Mouse (Mus musculus) thymus, postnatal 25 days (tissue): ENCODE measurements around the gene Ncor2.

Source experiments
- DNase-seq: peaks from one replicate; pipeline ENCODE4 v3.0.0; 2022

The Ncor2 gene

GRCm38 (mm10) chr5:125167524-125167923, 11.5 kb downstream of the Ncor2 start:
- no peak for DNase-seq

GRCm38 (mm10) chr5:125165993-125166392, 13.0 kb downstream of the Ncor2 start:
- no peak for DNase-seq

- no peak for DNase-seq
These were observed 14.4 kb downstream of the Ncor2 start for GRCm38 (mm10) chr5:125164465-125165167.

DNA sequence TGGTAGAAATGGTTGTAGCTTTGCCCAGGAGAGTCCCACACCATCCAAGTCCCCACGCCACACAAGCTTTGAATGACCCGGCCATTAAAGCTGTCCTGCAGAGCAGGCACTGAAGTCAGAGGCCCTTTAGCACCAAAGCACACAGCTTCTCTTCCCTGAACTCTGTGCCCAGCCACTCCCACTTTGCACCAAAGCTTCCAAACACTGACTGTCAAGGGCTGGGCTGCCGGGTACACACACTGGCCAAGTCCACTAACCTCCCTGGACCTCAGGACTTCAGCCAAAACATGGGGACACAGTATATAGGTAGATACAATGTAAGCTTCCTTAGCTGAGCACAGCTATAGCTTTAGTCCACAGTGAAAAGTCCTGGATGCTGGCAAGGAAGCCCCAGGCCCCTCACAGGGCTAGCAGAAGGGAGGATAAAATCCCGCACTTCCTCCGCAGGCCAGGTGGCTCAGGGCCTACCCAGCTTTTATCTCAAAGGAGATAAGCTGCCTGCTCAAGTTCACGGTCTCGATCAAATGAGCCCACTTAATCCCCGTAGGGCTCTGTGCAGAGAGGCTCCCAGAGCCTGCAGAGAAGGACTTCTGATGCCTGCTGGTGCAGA, 15.5 kb downstream of the Ncor2 start:
- DNase-seq: no peak

GRCm38 (mm10) chr5:125162461-125162860, 16.6 kb downstream of the Ncor2 start:
- DNase-seq: no peak

DNA sequence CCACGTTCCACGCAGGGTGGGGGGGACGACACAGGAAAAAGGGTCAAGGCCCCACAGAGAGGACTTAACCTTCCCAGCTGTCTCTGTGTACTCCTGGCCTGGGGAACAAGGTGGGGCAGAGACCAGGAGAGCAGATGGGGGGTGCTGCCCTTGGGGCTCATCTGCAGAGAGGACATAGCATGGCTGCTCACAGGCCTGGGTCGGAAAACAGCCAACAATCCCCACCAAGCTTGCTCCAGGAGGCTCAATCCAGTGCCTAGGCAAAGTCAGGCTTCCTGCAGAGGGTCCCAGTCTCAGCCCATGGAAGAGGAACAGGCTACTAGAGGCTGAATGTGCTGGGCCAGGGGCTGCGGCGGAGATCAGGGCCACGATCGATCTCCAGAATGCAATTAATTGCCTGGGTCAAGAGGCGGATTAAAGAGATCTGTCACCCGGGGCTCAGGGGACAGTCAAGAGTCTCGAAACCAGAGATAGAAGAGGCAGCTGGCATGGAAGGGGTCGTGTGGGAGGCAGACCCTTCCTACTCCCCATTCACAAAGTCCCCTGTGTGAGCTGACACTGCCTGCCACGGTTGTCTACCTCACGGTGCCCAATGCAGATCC, 19.1 kb downstream of the Ncor2 start:
- DNase-seq: no peak

DNA sequence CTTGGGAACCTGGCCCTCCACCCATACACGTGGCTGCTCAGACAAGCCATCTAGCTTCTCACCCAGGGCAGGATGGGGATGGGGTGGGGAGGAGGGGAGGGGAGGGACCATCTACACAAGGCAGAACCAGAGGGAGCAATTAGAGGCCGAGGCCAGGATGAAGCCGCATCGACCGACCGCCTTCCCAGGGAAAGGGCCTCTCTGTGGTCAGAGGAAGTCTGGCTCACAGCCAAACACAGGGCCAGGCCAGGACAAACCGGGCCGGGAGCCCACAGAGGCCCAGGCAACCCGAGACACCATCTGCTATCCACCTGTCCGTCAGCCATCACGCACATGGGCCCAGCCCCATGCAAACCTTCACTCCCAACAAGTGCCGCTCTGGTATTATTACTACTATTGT, 19.7 kb downstream of the Ncor2 start:
- no peak for DNase-seq

DNA sequence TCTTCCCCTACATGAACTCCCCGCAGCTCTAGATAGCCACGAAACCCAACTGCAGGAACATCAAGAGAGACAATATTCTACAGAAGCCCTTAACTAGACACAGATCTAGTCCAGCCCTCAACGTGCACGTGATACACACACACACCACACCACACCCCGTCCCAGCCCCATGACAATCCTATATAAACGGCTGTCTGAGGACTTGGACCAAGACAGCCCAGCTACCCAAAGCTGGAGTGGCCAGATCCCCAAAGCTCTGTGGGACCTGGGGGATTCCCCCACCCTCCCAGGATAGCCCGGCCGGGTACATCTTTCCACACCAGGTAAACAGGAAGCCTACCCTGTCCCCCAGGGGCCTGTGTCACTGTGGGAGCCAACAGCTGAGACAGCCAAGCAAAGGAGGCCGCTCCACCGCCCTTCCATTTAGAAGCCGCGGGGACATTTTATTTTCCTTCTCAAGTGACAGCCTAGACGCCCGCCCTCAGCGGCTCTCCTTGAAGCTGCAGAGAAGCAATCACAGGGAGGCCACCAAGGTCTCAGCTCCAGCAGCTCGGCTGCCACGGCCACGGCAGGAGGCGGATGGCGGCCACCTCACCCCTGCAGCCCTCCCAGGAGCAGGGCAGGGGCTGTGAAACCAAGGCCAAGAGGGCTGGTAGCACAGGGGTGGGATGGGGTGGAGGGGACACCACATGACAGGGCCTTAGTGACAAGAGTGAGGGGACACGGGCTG, 20.6 kb downstream of the Ncor2 start:
- DNase-seq: peak; percentile 54

- DNase-seq: no peak
These were observed 21.5 kb downstream of the Ncor2 start for GRCm38 (mm10) chr5:125157375-125158033.

- DNase-seq: no peak
These were observed 22.4 kb downstream of the Ncor2 start for GRCm38 (mm10) chr5:125156418-125157205.

GRCm38 (mm10) chr5:125155451-125155850, 23.6 kb downstream of the Ncor2 start:
- no peak for DNase-seq

GRCm38 (mm10) chr5:125154989-125155388, 24.0 kb downstream of the Ncor2 start:
- no peak for DNase-seq

DNA sequence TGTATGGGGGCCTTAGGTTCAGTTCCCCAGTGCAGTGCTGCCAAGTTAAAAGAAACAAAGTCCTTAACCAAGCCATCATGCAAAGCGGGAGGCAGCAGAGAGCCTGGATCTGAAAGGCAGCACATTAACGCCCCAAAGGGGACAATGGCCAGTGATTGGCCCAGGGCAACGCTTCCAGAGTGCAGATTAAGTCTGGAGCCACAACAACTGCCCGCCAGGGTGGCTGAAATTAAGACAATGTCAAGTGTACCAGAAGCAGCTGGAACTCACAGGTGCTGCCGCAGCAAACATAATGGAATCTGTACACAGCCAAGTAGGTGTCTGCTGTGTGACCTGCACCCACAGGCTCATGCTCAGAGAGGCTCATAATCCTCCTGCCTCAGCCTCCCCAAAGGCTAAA, 24.8 kb downstream of the Ncor2 start:
- no peak for DNase-seq

- DNase-seq: no peak
These were observed 25.7 kb downstream of the Ncor2 start for GRCm38 (mm10) chr5:125153201-125153816.

- DNase-seq: no peak
These were observed 27.0 kb downstream of the Ncor2 start for GRCm38 (mm10) chr5:125151872-125152534.

DNA sequence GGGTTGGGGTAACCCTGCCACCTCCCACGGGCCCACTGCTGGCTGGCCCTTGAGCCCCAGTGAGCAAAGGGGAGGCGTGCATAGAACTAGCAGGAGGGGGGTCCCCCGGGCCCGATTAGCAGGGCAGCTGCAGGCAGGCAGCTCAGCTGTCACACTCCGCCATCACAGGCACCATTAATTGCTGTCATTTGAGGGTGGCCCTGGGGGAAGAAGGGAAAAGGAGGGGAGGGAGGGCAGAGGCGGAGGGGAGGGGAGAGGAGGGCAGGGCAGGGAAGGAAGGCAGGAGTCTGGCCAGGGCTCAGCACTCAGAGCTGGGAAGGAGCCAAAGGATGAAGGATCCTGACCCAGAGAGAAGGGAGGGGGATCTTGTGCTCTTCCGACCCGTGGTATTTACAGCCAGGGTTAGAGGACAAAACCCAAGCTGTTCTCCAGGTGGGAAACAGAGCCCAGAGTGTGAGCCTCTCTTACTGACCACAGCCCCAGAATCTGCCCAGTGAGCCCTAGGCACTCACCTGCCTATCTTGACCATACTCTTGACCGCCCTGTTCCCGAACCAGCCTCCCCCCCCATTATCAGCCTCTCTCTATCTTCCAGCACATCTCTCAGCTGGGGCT, 28.0 kb downstream of the Ncor2 start:
- no peak for DNase-seq

DNA sequence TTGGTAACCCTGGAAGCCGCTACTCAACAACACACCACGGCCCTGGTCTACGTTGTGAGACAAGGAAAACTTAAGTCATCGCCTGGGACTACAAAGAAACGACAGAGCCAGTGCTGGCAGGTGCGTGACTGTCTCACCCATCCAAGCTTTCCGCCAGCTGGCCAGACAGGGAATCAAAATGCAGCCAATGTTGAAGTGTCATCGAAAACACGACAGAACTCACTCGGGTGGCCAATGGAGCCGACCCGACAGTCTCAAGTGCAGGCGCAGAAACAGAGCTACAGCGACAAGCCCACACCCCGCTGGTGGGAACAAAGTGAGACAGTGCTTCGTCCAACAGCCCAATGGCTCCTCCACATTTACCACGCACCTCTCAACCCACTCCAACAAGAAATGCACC, 29.9 kb downstream of the Ncor2 start:
- DNase-seq: no peak

- no peak for DNase-seq
These were observed 30.3 kb downstream of the Ncor2 start for GRCm38 (mm10) chr5:125148686-125149085.

DNA sequence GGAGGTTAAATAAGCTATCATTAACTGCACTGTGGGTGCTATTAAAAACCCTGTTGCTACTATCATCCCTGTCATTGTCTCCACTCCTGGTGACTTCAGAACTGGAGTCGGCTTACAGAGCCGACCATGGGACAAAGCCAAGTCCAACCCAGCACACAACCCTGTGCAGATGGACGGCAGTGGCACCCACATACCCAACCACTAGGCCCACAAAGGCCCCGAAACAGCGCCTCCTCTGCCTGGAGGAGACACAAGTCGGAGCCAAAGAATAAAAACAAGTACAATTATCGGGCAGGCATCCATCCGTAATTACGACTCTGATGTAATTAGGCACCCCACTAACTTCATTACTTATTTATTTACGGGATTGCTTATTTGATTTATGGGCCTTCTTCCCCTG, 30.8 kb downstream of the Ncor2 start:
- no peak for DNase-seq

DNA sequence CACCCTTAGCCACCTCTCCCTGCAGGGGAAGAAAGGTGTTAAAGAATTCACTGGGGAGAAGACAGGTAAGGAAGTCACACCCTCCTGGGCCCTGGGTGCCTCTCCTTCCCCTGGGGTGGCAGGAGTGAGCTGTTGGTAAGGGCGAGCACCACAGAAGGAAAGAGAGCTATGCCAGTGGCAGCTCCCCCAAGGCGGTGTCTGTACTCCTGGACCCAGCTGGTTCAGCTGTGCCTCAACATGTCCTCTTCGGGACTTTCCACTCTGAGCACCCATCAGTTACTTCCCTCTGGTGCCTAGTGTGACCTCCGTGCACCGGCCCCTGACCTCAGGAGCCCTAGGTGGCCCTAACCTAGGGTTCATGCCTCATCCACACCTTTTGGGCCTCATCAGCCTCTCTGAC, 31.9 kb downstream of the Ncor2 start:
- DNase-seq: no peak
